Mouse (Mus musculus) limb, embryonic 13.5 days (tissue): Measurements from ENCODE around the gene Auts2. TPM values are rescaled to one million over a fixed set of nuclear protein-coding genes. Genes with fewer than 3 reads are reported as not detected.

ENCODE experiments used
- ATAC-seq: fragments of 200-750 bp; cut with Nextera tagmentation; 2 replicates; pipeline ENCODE4 v1.8.0; 2017; ENCODE audit warnings: low read depth, moderate number of reproducible peaks, moderate TSS enrichment; ENCODE audit not compliant: low FRiP score
- H3K27ac ChIP-seq: fragments of 300-500 bp; sonication (generic); 2 replicates; pipeline ENCODE4 v1.5.1; 2015; ENCODE audit warnings: inconsistent platforms, mild to moderate bottlenecking, moderate library complexity
- H3K27me3 ChIP-seq: fragments of 300-500 bp; sonication (generic); 2 replicates; pipeline ENCODE4 v1.6.1; 2015; ENCODE audit warnings: mild to moderate bottlenecking, inconsistent platforms
- H3K36me3 ChIP-seq: fragments of 300-500 bp; sonication (generic); 2 replicates; pipeline ENCODE4 v1.6.1; 2015; ENCODE audit warnings: inconsistent platforms, mild to moderate bottlenecking, moderate library complexity
- H3K4me1 ChIP-seq: fragments of 300-500 bp; sonication (generic); 2 replicates; pipeline ENCODE4 v1.6.1; 2015; ENCODE audit warnings: inconsistent platforms
- H3K4me2 ChIP-seq: fragments of 300-500 bp; sonication (generic); replicated peaks from 2 replicates; pipeline ENCODE4 v1.6.1; 2015; ENCODE audit warnings: inconsistent platforms, mild to moderate bottlenecking, moderate library complexity
- H3K4me3 ChIP-seq: fragments of 300-500 bp; sonication (generic); 2 replicates; pipeline ENCODE4 v1.5.1; 2015; ENCODE audit warnings: moderate library complexity, mild to moderate bottlenecking, inconsistent platforms
- H3K9ac ChIP-seq: fragments of 300-500 bp; sonication (generic); 2 replicates; pipeline ENCODE4 v1.6.1; 2015; ENCODE audit warnings: mild to moderate bottlenecking, inconsistent platforms
- H3K9me3 ChIP-seq: fragments of 300-500 bp; sonication (generic); 2 replicates; pipeline ENCODE4 v1.6.1; 2016; ENCODE audit warnings: inconsistent platforms
- WGBS: fragments of 180-500 bp; shearing (Covaris S2); methylation state at CpG from one replicate; pipeline ENCODE4 v1.1.7; 2015; 5-methylcytosine and 5-hydroxymethylcytosine counted together
- polyA plus RNA-seq: library from polyadenylated mRNA; unstranded; fragments of >200 nt; fragmentation: Nextera tagmentation; extraction: Ambion mirVana; gene quantifications from 2 replicates; pipeline ENCODE4 v1.2.1, GENCODE M21; 2015

Auts2 gene
- polyA plus RNA-seq, 1 experiment from 2014 or later, result 55.1 TPM

DNA sequence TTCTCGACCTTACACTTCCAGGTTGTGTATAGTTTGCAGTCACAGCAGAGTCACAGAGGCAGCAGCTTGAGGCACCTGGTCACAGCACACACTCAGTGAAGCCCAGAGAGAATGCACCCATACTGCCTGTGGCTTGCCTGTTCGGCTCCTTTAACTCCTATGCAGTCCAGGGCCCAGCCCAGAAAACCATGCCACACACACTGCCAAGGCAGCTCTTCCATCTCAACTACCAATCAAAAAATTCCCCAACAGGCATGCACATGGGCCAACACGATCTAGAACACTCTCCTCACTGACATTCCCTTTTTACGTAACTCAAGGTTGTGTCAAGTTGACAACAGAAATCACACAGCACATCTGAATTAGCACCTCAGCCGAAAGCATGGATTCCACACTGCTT lies 374.3 kb downstream of the Auts2 start:
- 82% methylated on average over 5 of the region's 5 CpGs for WGBS

DNA sequence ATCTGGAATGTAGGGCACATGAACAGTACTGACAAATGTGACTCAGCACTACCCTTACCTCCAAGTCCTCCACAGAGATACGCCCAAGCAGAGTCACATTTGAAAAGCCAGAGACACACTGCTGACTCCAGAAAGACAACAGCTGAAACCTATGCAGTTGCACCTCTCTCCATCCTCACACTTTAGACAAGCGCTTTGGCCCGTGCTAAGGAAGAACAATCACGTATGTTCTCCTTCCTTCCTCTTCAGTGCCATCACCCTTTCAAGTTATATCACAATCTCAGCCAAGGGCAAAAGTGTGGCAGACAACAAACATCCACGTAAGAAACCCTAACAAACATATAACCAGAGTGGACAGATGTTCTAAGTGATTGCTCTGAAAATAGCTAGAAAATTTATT lies 374.9 kb downstream of the Auts2 start:
- H3K36me3 ChIP-seq, result no peaks in the 10 kb centered on the region
- H3K27ac ChIP-seq, result no peak overlapping the region
- H3K9ac ChIP-seq, result no peak overlapping the region
- peaks cover 25% of the 10 kb centered on the region for H3K4me1 ChIP-seq
- ATAC-seq, result no peak
- no peak overlapping the region for H3K4me2 ChIP-seq
- H3K27me3 ChIP-seq, result no peaks in the 10 kb centered on the region
- no peak overlapping the region for H3K4me3 ChIP-seq
- no peaks in the 10 kb centered on the region for H3K9me3 ChIP-seq
- WGBS, result 90% methylated on average over 5 of the region's 5 CpGs

More for the DNA sequence above, 374.3 kb downstream of the Auts2 start:
- no peaks in the 10 kb centered on the region for H3K9me3 ChIP-seq
- no peak overlapping the region for H3K27ac ChIP-seq
- no peaks in the 10 kb centered on the region for H3K36me3 ChIP-seq
- H3K4me2 ChIP-seq, result no peak overlapping the region
- no peak for ATAC-seq
- peaks cover 24% of the 10 kb centered on the region for H3K4me1 ChIP-seq
- H3K27me3 ChIP-seq, result no peaks in the 10 kb centered on the region
- no peak overlapping the region for H3K9ac ChIP-seq
- no peak overlapping the region for H3K4me3 ChIP-seq

DNA sequence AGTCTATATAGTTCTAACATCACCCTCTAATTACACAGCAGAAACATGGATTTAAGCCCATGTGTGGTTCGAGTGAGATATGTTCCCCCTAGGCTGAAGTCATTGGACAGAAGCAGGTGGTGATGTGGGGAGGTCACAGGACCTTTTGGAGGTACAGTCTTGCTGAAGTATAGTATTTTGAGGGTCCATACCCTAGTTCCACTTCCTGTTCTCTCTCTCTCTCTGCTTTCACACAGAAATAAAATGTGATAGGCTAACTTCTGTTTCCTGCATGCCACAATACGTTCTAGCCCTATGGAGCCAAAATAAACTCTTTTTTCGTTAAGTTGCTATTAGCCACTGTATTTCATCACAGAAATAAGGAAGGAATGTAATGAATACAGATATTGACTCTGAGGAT lies 376.6 kb downstream of the Auts2 start:
- Histone ChIP-seq H3K4me3 (no peak overlapping the region), H3K9ac (no peak overlapping the region), H3K4me1 (peaks cover 36% of the 10 kb centered on the region), H3K4me2 (no peak overlapping the region), H3K9me3 (no peaks in the 10 kb centered on the region), H3K27me3 (no peaks in the 10 kb centered on the region), H3K36me3 (no peaks in the 10 kb centered on the region), H3K27ac (no peak overlapping the region)
- WGBS, result 74% methylated on average over 3 of the region's 3 CpGs
- no peak for ATAC-seq

DNA sequence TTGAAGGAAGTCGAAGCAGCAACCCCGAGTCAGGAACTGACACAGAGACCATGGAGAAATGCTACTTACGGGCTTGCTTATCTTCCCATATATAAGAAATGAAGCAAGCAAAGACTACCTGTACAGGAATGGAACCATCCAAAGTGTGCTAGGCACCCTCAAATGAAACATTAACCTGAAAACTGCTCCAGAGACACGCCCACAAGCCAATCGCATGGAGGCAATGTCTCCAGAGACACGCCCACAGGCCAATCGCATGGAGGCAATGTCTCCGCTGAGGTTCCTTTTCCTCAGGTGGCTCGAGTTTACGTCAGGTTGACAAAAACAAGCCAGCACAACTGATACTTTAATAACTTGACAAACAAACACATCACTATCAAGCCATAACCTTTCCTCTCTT lies 379.2 kb downstream of the Auts2 start:
- peaks cover 37% of the 10 kb centered on the region for H3K4me1 ChIP-seq
- no peaks in the 10 kb centered on the region for H3K27me3 ChIP-seq
- no peaks in the 10 kb centered on the region for H3K9me3 ChIP-seq
- H3K4me2 ChIP-seq, result no peak overlapping the region
- no peak overlapping the region for H3K9ac ChIP-seq
- WGBS, result 83% methylated on average over 10 of the region's 10 CpGs
- no peaks in the 10 kb centered on the region for H3K36me3 ChIP-seq
- no peak overlapping the region for H3K27ac ChIP-seq
- H3K4me3 ChIP-seq, result no peak overlapping the region
- ATAC-seq, result no peak

DNA sequence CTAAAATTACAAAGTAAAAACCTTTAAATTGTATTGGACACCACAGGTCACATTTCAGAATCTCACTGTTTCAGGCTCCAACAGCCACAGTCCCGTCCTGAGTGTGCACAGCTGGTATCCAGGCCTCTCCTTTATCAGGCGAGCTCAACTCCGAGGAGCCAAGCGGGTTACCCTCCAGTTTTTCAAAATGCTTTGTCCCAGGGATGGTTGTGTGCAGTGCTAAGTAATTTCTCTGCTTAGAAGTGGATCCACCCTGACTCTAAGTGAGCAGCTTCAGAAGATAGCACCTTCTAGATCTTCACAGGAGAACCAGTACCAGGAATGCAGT lies 381.0 kb downstream of the Auts2 start:
- Histone ChIP-seq H3K27ac (peak overlapping the region; percentile 55; the same call in 1 of the 2 replicates), H3K9ac (no peak overlapping the region), H3K4me3 (no peak overlapping the region), H3K4me1 (peaks cover 34% of the 10 kb centered on the region), H3K4me2 (0 out of 2 replicates have a peak overlapping the region, but pooled peaks have one; percentile 34), H3K36me3 (no peaks in the 10 kb centered on the region), H3K9me3 (no peaks in the 10 kb centered on the region), H3K27me3 (no peaks in the 10 kb centered on the region)
- 23% methylated on average over 4 of the region's 4 CpGs for WGBS
- ATAC-seq, result peak; percentile 75

DNA sequence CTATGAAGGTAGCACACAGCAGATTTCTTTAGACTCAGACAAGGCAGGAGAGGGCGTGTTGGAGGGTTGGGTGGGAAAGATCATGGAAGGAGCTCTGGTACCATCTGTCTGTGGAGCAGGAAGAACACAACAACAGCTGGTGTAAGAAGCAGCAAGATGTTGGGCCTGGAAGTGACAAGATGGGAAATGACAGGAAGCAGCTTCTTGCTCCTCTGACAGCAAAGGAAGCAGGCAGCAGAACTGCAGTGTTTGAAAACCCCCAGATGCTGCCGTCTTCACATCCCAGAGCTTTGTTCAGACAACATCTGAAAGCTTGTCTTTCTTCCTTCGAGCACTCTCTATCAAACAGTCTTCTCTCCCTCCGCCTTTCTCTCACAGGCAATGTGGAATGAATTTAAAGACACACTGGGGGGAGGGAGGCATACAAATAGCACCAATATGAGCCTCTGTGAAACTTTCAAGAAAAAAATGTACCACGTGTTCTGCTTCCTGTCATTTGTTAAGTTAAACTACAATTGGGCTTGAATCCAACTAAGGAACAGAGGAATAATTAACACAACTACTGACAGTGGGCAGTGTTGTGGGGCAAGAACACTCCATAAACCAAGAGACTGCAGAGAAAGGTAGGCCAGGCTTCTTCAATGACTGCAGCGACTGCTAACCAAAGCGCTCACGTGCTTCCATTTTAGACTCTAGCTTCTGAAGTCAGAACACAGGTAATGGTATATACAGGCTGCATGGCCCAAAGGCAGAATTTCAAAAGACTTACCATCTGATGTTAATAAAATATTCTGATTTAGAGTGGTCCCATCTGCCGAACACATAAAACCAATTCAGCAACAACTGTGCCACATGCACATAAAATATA lies 381.6 kb downstream of the Auts2 start:
- peaks cover 34% of the 10 kb centered on the region for H3K4me1 ChIP-seq
- H3K4me2 ChIP-seq, result peak overlapping the region; percentile 34
- no peaks in the 10 kb centered on the region for H3K36me3 ChIP-seq
- no peaks in the 10 kb centered on the region for H3K27me3 ChIP-seq
- no peak overlapping the region for H3K4me3 ChIP-seq
- no peaks in the 10 kb centered on the region for H3K9me3 ChIP-seq
- peak overlapping the region; percentile 55 for H3K27ac ChIP-seq
- 14% methylated on average over 9 of the region's 9 CpGs for WGBS
- H3K9ac ChIP-seq, result peak overlapping the region; percentile 45; the same call in 1 of the 2 replicates
- ATAC-seq, result peak; percentile 86

DNA sequence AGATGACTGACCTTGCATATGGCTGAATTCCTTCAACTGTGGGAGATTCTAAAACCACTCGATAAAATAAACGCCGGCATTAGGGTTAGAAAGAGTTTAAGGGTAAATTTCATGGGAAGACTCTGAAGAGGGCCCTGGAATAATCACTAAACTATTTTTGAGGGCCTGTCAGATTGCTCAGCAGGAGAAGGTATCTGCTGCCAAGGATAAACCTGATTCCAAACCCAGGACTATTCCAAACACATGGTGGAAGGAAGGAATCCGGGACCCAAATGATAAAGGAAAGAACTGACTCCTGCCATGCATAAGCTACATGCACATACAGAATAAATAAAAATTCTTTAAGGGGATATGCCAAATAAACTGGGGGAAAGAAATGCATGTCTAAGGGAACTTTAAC lies 399.0 kb downstream of the Auts2 start:
- H3K4me2 ChIP-seq, result no peak overlapping the region
- H3K36me3 ChIP-seq, result no peaks in the 10 kb centered on the region
- H3K27ac ChIP-seq, result no peak overlapping the region
- no peak overlapping the region for H3K4me3 ChIP-seq
- H3K9me3 ChIP-seq, result no peaks in the 10 kb centered on the region
- H3K9ac ChIP-seq, result no peak overlapping the region
- WGBS, result 94% methylated on average over 4 of the region's 4 CpGs
- peaks cover 10% of the 10 kb centered on the region; the same call in 1 of the 2 replicates for H3K4me1 ChIP-seq
- no peaks in the 10 kb centered on the region for H3K27me3 ChIP-seq
- ATAC-seq, result no peak

DNA sequence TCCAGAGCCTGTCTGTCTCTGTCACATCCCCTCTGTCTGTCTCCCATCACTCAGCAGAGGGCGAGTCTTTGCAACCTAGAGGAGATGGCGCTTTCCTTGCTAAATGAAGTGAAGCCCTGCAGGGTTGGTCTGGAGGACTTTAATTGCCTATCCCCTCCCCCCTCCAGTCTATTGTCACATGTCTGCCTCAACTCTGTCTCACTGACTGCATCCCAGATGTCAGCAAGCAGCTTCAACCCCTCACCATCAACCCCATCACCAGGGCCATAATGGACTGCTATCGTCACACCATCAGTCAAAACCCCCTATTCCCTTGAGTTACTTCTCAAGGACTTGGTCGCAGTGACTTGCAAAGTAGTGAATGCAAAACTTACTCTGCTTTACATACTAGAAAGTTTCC lies 402.3 kb downstream of the Auts2 start:
- H3K27ac ChIP-seq, result no peak overlapping the region
- no peak overlapping the region for H3K4me2 ChIP-seq
- H3K36me3 ChIP-seq, result no peaks in the 10 kb centered on the region
- H3K4me3 ChIP-seq, result no peak overlapping the region
- H3K9ac ChIP-seq, result no peak overlapping the region
- no peaks in the 10 kb centered on the region for H3K27me3 ChIP-seq
- 0 out of 2 replicates have a peak, but pooled peaks cover 6% of the 10 kb centered on the region for H3K4me1 ChIP-seq
- H3K9me3 ChIP-seq, result no peaks in the 10 kb centered on the region
- no peak for ATAC-seq
- 46% methylated on average over 4 of the region's 4 CpGs for WGBS

DNA sequence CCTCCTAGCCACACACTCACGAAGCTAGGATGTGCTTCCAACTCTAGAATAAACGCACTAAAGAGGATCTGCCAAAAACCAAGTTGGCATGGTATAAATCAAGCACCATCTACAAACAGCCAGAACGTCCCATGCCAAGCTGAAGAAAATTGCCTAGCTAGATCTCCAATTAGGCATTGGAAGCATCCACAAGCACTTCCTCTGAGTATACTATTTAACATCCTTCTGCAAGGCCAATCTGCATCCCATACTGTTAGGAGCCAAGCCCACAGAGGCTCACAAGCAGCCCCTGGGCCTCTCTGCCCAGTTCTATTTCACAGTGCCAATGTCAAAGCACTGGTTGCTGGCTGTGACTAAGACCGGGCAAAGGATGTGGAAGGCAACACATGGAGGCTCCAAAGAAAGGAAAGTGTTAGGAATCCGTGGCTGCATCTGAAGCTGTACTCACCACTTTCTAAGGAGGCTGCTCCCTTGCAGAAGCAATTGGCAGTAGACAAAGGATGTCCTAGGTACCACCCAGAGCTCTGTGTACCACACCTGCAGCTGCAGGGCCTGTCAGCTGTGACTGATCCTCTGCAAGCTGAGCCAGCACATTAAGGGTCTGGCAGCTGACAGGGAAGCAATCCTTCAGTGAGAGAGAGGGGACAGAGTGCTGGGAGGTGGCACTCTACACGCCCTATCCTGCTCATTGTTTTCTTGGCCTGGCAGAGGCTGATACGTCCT lies 407.0 kb downstream of the Auts2 start:
- Histone ChIP-seq H3K36me3 (no peaks in the 10 kb centered on the region), H3K4me1 (0 out of 2 replicates have a peak, but pooled peaks cover 6% of the 10 kb centered on the region), H3K9ac (no peak overlapping the region), H3K9me3 (no peaks in the 10 kb centered on the region), H3K4me2 (no peak overlapping the region), H3K27ac (no peak overlapping the region), H3K27me3 (no peaks in the 10 kb centered on the region), H3K4me3 (no peak overlapping the region)
- 59% methylated on average over 7 of the region's 7 CpGs for WGBS
- no peak for ATAC-seq

DNA sequence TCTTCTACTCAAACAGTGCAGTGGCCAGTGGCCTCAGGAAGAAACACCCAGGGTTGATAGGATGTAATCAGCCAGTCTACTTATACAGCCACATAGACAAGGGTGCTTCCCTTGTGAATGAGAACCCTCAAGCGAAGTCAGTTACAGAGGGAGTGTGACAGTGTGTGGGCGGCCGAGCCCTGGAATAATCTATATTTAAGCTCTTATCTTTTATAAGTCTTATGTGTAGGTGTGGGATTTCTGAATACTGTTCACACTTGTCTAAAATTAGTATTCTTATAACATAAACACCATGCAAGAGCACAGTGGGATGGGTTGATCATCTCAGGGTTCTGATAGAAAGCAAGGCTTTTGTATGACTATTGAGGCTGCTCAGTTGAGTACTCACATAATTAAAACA lies 411.2 kb downstream of the Auts2 start:
- WGBS, result 96% methylated on average over 3 of the region's 3 CpGs
- H3K27me3 ChIP-seq, result no peaks in the 10 kb centered on the region
- H3K9ac ChIP-seq, result no peak overlapping the region
- no peak overlapping the region for H3K4me3 ChIP-seq
- 0 out of 2 replicates have a peak, but pooled peaks cover 6% of the 10 kb centered on the region for H3K4me1 ChIP-seq
- H3K9me3 ChIP-seq, result no peaks in the 10 kb centered on the region
- H3K27ac ChIP-seq, result no peak overlapping the region
- H3K36me3 ChIP-seq, result no peaks in the 10 kb centered on the region
- H3K4me2 ChIP-seq, result no peak overlapping the region
- no peak for ATAC-seq

DNA sequence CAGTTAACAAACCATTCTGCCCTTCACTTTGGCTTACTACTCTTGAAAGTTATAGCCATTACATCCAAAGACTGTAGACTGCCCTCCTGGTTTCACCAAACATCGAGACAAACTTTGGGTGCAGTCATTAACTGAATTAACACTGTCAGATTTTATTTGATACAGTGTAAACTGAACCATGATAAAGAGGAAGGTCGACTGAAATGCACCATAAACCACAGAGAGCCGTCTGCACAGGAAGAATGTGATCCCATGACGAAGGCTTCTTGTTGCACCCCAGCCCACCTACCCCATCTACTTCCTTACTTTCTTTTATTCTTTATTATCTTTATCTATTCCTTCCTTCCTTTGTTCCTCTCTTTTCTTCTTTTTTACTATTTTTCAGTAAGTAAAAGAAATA lies 412.6 kb downstream of the Auts2 start:
- Histone ChIP-seq H3K27me3 (no peaks in the 10 kb centered on the region), H3K27ac (no peak overlapping the region), H3K9ac (no peak overlapping the region), H3K36me3 (no peaks in the 10 kb centered on the region), H3K4me2 (no peak overlapping the region), H3K9me3 (no peaks in the 10 kb centered on the region), H3K4me1 (no peaks in the 10 kb centered on the region), H3K4me3 (no peak overlapping the region)
- 45% methylated on average over 4 of the region's 4 CpGs for WGBS
- no peak for ATAC-seq

DNA sequence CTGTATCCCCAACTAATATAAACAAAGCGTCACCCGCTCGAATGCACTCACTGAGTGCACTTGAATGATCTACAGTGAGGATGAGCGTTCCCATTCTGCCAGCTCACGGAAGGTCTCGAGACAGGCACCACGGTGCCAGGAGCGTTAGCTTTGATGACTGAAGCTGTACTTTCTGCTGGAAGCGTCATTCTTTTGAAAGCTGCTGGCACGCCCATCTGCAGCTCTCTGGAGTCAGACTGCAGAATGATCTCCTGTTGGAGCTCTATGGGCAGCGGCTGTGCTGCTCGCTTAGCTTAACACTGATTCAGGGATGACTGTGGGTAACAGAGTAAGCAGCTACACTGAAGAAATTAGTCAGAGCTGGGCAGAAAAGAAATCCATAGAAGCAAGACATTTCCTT lies 416.5 kb downstream of the Auts2 start:
- no peaks in the 10 kb centered on the region for H3K36me3 ChIP-seq
- H3K9ac ChIP-seq, result no peak overlapping the region
- no peaks in the 10 kb centered on the region for H3K4me1 ChIP-seq
- no peak for ATAC-seq
- no peaks in the 10 kb centered on the region for H3K9me3 ChIP-seq
- 85% methylated on average over 12 of the region's 12 CpGs for WGBS
- no peak overlapping the region for H3K4me2 ChIP-seq
- H3K27me3 ChIP-seq, result no peaks in the 10 kb centered on the region
- no peak overlapping the region for H3K27ac ChIP-seq
- H3K4me3 ChIP-seq, result no peak overlapping the region
